Mouse (Mus musculus): ENCODE data around the gene Armc8. TPM values are rescaled to one million over a fixed set of nuclear protein-coding genes. Genes with fewer than 3 reads are reported as not detected.

Gene Armc8
- polyA plus RNA-seq, 1 experiment from 2014 or later = 87.2 TPM

DNA sequence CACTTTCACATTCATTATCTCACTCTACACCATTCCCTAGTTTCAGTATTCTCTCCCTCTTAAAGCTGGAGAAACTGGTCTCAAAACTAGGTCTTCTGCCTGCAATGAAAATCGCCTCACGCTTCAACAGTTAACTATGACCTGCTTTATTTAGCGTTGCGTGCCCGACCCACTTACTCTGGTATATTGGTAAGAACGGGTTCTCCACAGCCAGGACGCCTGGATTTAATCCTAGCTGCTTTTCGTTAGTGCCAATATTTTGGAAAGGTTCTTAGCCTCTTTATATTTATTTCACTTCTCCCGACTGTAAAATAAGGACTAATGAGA lies 335 bp upstream of the Armc8 start:
- Histone ChIP-seq H3K4me1 (ENCODE audit: control insufficient read depth, insufficient read depth, low read length) (peaks cover 18% of the 10 kb centered on the region), H3K4me2 (ENCODE audit: low read length) (peak overlapping the region; percentile 63), H3K27ac (ENCODE audit: low read length) (peak overlapping the region; percentile 95), H3K27me3 (ENCODE audit: control insufficient read depth, insufficient read depth, low read depth, low read length) (no peaks in the 10 kb centered on the region), H3K36me3 (ENCODE audit: control insufficient read depth, insufficient read depth, low read length) (no peaks in the 10 kb centered on the region), H3K9ac (ENCODE audit: low read depth, low read length) (peak overlapping the region; percentile 82), H3K9me3 (replicated peaks; ENCODE audit: control insufficient read depth, low read length, poor library complexity, severe bottlenecking) (no peaks in the 10 kb centered on the region), H3K4me3 (ENCODE audit: low read depth, low read length) (peak overlapping the region; percentile 82)
- WGBS = 3% methylated on average over 9 of the region's 9 CpGs
- ATAC-seq = peak; percentile 52

DNA sequence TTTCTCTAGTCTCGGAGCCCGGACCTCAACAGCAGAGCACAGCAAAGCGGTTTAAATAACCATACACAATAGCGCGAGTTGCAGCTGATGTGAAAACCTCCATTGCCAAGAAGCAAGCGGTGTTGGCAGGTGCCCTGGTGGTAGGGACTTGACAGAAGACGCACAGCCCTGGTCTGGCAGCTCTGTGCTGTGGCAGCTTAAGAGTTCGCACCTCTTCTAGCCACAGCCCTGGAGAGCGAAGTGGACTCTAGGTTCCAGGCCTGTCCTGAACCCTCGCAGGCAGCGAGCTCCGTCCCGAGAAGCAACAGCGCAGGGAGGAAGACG lies 714 bp downstream of the Armc8 start:
- ATAC-seq = peak; percentile 69
- Histone ChIP-seq H3K36me3 (ENCODE audit: control insufficient read depth, insufficient read depth, low read length) (no peaks in the 10 kb centered on the region), H3K27me3 (ENCODE audit: control insufficient read depth, insufficient read depth, low read depth, low read length) (no peaks in the 10 kb centered on the region), H3K27ac (ENCODE audit: low read length) (peak overlapping the region; percentile 95), H3K9ac (ENCODE audit: low read depth, low read length) (peak overlapping the region; percentile 82), H3K9me3 (replicated peaks; ENCODE audit: control insufficient read depth, low read length, poor library complexity, severe bottlenecking) (no peaks in the 10 kb centered on the region), H3K4me2 (ENCODE audit: low read length) (peak overlapping the region; percentile 90), H3K4me1 (ENCODE audit: control insufficient read depth, insufficient read depth, low read length) (peaks cover 26% of the 10 kb centered on the region), H3K4me3 (ENCODE audit: low read depth, low read length) (peak overlapping the region; percentile 82)
- under 1% methylated on average over 15 of the region's 15 CpGs for WGBS

DNA sequence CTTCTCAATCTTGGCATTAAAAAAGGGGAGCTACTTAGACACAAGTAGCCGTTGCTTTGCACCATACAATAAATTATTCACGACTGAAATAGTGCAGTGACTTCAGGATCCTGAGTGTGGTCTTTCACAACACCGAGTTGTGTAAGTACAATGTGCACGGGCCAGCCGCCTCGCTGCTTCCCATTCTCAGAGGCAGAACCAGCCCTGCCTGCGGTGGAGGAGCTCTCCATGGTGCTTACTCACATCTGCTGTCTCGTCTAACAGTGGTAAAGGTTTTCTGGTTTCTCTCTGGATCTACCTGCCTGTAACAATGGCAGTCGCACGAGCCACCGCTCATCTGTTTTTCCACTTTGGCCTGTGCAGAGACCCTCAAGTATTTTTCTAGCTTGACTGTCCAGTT lies 5.0 kb downstream of the Armc8 start:
- H3K36me3 ChIP-seq (ENCODE audit: control insufficient read depth, insufficient read depth, low read length) = no peaks in the 10 kb centered on the region
- ATAC-seq = no peak
- H3K4me1 ChIP-seq (ENCODE audit: control insufficient read depth, insufficient read depth, low read length) = peaks cover 22% of the 10 kb centered on the region
- H3K27me3 ChIP-seq (ENCODE audit: control insufficient read depth, insufficient read depth, low read depth, low read length) = no peaks in the 10 kb centered on the region
- no peak overlapping the region for H3K4me2 ChIP-seq (ENCODE audit: low read length)
- no peak overlapping the region for H3K9ac ChIP-seq (ENCODE audit: low read depth, low read length)
- 33% methylated on average over 11 of the region's 11 CpGs for WGBS
- no peak overlapping the region for H3K4me3 ChIP-seq (ENCODE audit: low read depth, low read length)
- H3K9me3 ChIP-seq (replicated peaks; ENCODE audit: control insufficient read depth, low read length, poor library complexity, severe bottlenecking) = no peaks in the 10 kb centered on the region
- H3K27ac ChIP-seq (ENCODE audit: low read length) = no peak overlapping the region

- WGBS = 98% methylated on average over 3 of the region's 3 CpGs
Observed at GRCm38 (mm10) chr9:99560389-99560788, 8.3 kb downstream of the Armc8 start.

DNA sequence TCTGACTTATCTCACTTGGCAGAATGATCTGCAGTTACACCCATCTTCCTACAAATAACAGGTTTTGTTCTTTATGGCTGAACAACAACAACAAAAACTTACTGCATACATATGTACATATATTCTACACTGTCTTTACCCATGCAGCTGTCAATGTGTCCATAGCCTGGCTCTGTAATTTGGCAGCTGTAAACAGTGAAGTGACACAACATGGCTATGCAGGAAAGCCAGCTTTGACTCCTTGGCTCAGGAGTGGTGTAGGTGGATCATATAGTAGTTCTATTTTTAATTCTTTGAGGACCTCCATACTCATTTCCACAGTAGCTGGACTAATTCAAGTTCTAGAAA lies 9.2 kb downstream of the Armc8 start:
- H3K36me3 ChIP-seq (ENCODE audit: control insufficient read depth, insufficient read depth, low read length) = no peaks in the 10 kb centered on the region
- H3K27ac ChIP-seq (ENCODE audit: low read length) = no peak overlapping the region
- no peak for ATAC-seq
- peaks cover 8% of the 10 kb centered on the region for H3K4me1 ChIP-seq (ENCODE audit: control insufficient read depth, insufficient read depth, low read length)
- H3K27me3 ChIP-seq (ENCODE audit: control insufficient read depth, insufficient read depth, low read depth, low read length) = no peaks in the 10 kb centered on the region
- no peaks in the 10 kb centered on the region for H3K9me3 ChIP-seq (replicated peaks; ENCODE audit: control insufficient read depth, low read length, poor library complexity, severe bottlenecking)
- H3K4me2 ChIP-seq (ENCODE audit: low read length) = no peak overlapping the region
- no peak overlapping the region for H3K4me3 ChIP-seq (ENCODE audit: low read depth, low read length)
- no peak overlapping the region for H3K9ac ChIP-seq (ENCODE audit: low read depth, low read length)

More at GRCm38 (mm10) chr9:99560389-99560788, 8.3 kb downstream of the Armc8 start:
- Histone ChIP-seq H3K27ac (ENCODE audit: low read length) (no peak overlapping the region), H3K4me2 (ENCODE audit: low read length) (no peak overlapping the region), H3K9me3 (replicated peaks; ENCODE audit: control insufficient read depth, low read length, poor library complexity, severe bottlenecking) (no peaks in the 10 kb centered on the region), H3K27me3 (ENCODE audit: control insufficient read depth, insufficient read depth, low read depth, low read length) (no peaks in the 10 kb centered on the region), H3K4me1 (ENCODE audit: control insufficient read depth, insufficient read depth, low read length) (peaks cover 8% of the 10 kb centered on the region), H3K36me3 (ENCODE audit: control insufficient read depth, insufficient read depth, low read length) (no peaks in the 10 kb centered on the region), H3K4me3 (ENCODE audit: low read depth, low read length) (no peak overlapping the region), H3K9ac (ENCODE audit: low read depth, low read length) (no peak overlapping the region)
- no peak for ATAC-seq

DNA sequence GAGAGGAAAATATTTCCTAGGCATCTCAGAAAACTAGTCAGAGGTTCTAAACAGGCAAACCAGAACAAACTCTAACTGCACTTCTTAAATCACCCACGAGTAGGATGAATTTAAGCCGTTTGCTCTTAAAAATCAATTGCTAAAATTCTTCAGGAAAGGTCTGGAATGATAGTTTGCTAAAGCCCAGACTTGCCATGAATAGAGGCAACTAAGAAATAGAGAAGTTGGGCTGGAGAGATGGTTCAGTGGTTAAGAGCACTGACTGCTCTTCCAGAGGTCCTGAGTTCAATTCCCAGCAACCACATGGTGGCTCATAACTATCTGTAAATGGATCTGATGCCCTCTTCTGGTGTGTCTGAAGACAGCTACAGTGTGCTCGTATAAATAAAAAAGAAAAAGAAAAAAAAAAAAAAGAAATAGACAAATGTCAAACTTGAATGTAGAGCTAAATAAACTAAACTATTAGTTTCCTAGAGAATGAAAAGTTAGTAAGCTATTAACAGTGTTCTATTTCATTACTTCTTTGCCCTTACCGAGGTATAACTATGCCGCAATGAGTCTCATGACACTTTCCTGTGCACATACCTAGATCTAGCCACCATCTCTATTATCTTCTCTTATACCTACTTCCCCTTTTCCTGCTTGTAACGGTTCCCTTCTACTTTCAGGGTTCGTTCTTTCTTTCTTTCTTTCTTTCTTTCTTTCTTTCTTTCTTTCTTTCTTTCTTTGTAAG lies 9.7 kb downstream of the Armc8 start:
- H3K4me1 ChIP-seq (ENCODE audit: control insufficient read depth, insufficient read depth, low read length) = peaks cover 7% of the 10 kb centered on the region
- no peak overlapping the region for H3K4me3 ChIP-seq (ENCODE audit: low read depth, low read length)
- H3K9me3 ChIP-seq (replicated peaks; ENCODE audit: control insufficient read depth, low read length, poor library complexity, severe bottlenecking) = no peaks in the 10 kb centered on the region
- no peak overlapping the region for H3K4me2 ChIP-seq (ENCODE audit: low read length)
- ATAC-seq = no peak
- no peaks in the 10 kb centered on the region for H3K36me3 ChIP-seq (ENCODE audit: control insufficient read depth, insufficient read depth, low read length)
- H3K9ac ChIP-seq (ENCODE audit: low read depth, low read length) = no peak overlapping the region
- WGBS = 94% methylated on average over 7 of the region's 7 CpGs
- no peak overlapping the region for H3K27ac ChIP-seq (ENCODE audit: low read length)
- no peaks in the 10 kb centered on the region for H3K27me3 ChIP-seq (ENCODE audit: control insufficient read depth, insufficient read depth, low read depth, low read length)

DNA sequence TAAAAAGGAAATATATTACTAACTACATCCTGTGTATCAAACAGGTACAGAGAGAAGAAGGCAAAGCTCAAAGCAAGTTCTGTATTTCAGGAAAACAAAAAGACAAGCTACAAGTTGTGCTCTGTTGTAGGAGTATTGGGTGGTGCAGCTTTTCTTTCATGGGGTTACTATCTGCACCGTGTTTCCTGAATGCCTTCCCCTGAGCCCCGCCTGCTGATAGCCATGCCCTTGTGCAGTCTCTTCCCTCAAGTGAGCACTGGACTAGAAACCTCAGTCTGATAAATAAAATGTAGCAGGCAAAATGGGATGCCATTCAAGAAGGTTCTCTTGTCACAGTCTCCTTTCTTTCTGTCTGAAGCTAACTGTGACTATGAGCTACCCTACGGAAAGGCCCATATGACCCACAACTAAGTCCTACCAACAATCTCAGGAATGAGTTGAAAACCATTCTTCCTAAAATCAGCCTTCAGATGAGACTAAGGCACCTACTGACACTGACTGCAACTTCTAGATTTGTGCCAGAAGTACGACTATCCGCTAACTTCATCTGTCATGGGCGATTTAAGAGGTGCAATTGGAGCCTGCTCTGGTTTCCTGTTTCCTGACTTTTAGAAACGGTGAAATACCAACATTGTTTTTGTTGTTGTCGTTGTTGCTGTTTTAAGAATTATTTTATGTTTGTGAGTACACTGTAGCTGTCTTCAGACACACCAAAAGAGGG lies 11.0 kb downstream of the Armc8 start:
- 95% methylated on average over 8 of the region's 8 CpGs for WGBS
- no peak overlapping the region for H3K27ac ChIP-seq (ENCODE audit: low read length)
- no peaks in the 10 kb centered on the region for H3K36me3 ChIP-seq (ENCODE audit: control insufficient read depth, insufficient read depth, low read length)
- no peak overlapping the region for H3K9ac ChIP-seq (ENCODE audit: low read depth, low read length)
- no peaks in the 10 kb centered on the region for H3K4me1 ChIP-seq (ENCODE audit: control insufficient read depth, insufficient read depth, low read length)
- H3K4me2 ChIP-seq (ENCODE audit: low read length) = no peak overlapping the region
- H3K4me3 ChIP-seq (ENCODE audit: low read depth, low read length) = no peak overlapping the region
- H3K27me3 ChIP-seq (ENCODE audit: control insufficient read depth, insufficient read depth, low read depth, low read length) = no peaks in the 10 kb centered on the region
- no peaks in the 10 kb centered on the region for H3K9me3 ChIP-seq (replicated peaks; ENCODE audit: control insufficient read depth, low read length, poor library complexity, severe bottlenecking)
- no peak for ATAC-seq

- no peaks in the 10 kb centered on the region for H3K36me3 ChIP-seq (ENCODE audit: control insufficient read depth, insufficient read depth, low read length)
- H3K4me3 ChIP-seq (ENCODE audit: low read depth, low read length) = no peak overlapping the region
- WGBS = 92% methylated on average over 3 of the region's 3 CpGs
- ATAC-seq = no peak
- no peaks in the 10 kb centered on the region for H3K4me1 ChIP-seq (ENCODE audit: control insufficient read depth, insufficient read depth, low read length)
- no peak overlapping the region for H3K27ac ChIP-seq (ENCODE audit: low read length)
- H3K9me3 ChIP-seq (replicated peaks; ENCODE audit: control insufficient read depth, low read length, poor library complexity, severe bottlenecking) = no peaks in the 10 kb centered on the region
- H3K9ac ChIP-seq (ENCODE audit: low read depth, low read length) = no peak overlapping the region
- no peaks in the 10 kb centered on the region for H3K27me3 ChIP-seq (ENCODE audit: control insufficient read depth, insufficient read depth, low read depth, low read length)
- no peak overlapping the region for H3K4me2 ChIP-seq (ENCODE audit: low read length)
Observed at GRCm38 (mm10) chr9:99555253-99555652, 13.4 kb downstream of the Armc8 start.

GRCm38 (mm10) chr9:99554052-99554451 lies 14.6 kb downstream of the Armc8 start:
- H3K9me3 ChIP-seq (replicated peaks; ENCODE audit: control insufficient read depth, low read length, poor library complexity, severe bottlenecking) = no peaks in the 10 kb centered on the region
- H3K36me3 ChIP-seq (ENCODE audit: control insufficient read depth, insufficient read depth, low read length) = no peaks in the 10 kb centered on the region
- no peak overlapping the region for H3K4me3 ChIP-seq (ENCODE audit: low read depth, low read length)
- H3K4me1 ChIP-seq (ENCODE audit: control insufficient read depth, insufficient read depth, low read length) = no peaks in the 10 kb centered on the region
- H3K27me3 ChIP-seq (ENCODE audit: control insufficient read depth, insufficient read depth, low read depth, low read length) = no peaks in the 10 kb centered on the region
- no peak for ATAC-seq
- no peak overlapping the region for H3K4me2 ChIP-seq (ENCODE audit: low read length)
- no peak overlapping the region for H3K27ac ChIP-seq (ENCODE audit: low read length)
- no peak overlapping the region for H3K9ac ChIP-seq (ENCODE audit: low read depth, low read length)
